Mouse (Mus musculus): Measurements from ENCODE around the gene Uvrag.

DNA sequence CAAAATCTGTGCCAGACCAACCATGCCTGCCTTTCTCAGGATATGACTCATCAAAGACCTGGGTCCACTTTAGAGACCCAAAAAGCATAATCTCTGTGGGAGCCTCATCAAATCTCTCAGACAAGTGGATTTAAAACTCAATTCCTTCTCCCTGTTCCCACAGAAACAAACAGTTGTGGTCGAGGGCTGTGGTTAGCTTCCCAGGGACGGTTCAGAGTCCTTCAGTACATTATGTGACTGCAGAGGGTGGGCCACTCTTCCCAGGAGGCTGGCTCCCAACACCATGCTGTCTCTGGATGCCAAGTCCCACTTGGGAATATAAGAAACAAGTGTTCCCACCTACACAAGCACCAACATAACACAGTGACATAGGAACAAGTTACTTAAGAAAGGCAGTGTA, 75.0 kb downstream of the Uvrag start:
- no peak for TF ChIP-seq CTCF (IDR thresholded peaks at IDR 0.05; ENCODE audit: extremely low read depth, insufficient read depth, insufficient read length, insufficient replicate concordance)
- no peak for TF ChIP-seq POLR2A (IDR thresholded peaks at IDR 0.05; ENCODE audit: low read depth, low read length)
